Mouse (Mus musculus): ENCODE data around the gene Gm20479.

DNA sequence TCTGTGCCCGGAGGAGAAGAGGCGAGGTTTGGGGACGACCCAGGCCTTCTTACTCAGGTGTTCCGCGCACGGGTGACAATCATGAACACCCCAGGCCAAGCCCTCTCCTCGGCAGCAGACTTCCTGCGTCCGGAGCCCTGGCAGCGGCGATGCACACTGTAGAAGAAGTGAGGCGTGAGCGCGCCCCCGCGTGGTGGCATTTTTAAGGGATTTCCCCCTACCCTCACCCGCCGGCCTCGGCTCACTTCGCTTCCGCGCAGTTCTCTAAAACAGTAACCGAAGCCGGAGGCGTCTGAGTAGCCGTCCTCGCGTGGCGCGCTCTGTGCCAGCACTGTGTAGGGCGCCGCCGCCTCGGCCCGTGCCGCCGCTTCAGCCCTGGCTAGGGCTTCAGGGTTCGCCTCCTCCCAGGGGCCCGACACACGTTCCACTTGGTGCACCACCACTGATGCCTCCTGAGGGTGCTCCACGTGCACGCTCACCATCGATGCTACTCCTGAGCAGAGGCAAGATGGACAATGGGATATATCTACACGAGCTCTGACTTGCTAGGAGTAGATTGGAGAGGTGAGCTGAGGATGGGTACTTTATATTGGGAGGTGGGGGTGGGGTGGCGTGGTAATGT lies 27.8 kb downstream of the Gm20479 start:
- TF ChIP-seq CTCF (IDR thresholded peaks at IDR 0.05; ENCODE audit: low read depth, low read length) (peak; percentile 82), EP300 (IDR thresholded peaks at IDR 0.05; ENCODE audit: insufficient read depth, low read depth, low read length) (peak; percentile 54; the same call in 1 of the 2 replicates)
